Mouse (Mus musculus): ENCODE results near the gene Cfap157. TPM values are rescaled to one million over a fixed set of nuclear protein-coding genes. Genes with fewer than 3 reads are reported as not detected.

Cfap157 gene
- polyA plus RNA-seq, 2 experiments = 0.04 to 0.11 TPM

GRCm38 (mm10) chr2:32798251-32798962 lies 14.2 kb upstream of the Cfap157 start:
- Histone ChIP-seq H3K27ac (replicated peaks; ENCODE audit: low read depth, low read length) (no peak overlapping the region), H3K27me3 (ENCODE audit: control insufficient read depth, insufficient read depth, low read length) (no peaks in the 10 kb centered on the region), H3K4me2 (replicated peaks; ENCODE audit: low read depth, low read length, severe bottlenecking) (no peak overlapping the region), H3K9ac (ENCODE audit: low read depth, low read length, severe bottlenecking) (no peak overlapping the region), H3K4me3 (replicated peaks; ENCODE audit: low read length) (no peak overlapping the region), H3K36me3 (ENCODE audit: control insufficient read depth, insufficient read depth, low read length) (peaks cover 56% of the 10 kb centered on the region), H3K4me1 (ENCODE audit: control insufficient read depth, insufficient read depth, low read length) (no peaks in the 10 kb centered on the region), H3K9me3 (ENCODE audit: control insufficient read depth, low read length) (no peaks in the 10 kb centered on the region)
- WGBS = 61% methylated on average over 10 of the region's 10 CpGs
- TF ChIP-seq POLR2A (IDR thresholded peaks at IDR 0.05; ENCODE audit: borderline replicate concordance, extremely low read depth, insufficient read depth, insufficient read length) = no peak
- no peak for ATAC-seq (ENCODE audit: low FRiP score, low read depth)
- no peak for DNase-seq (ENCODE audit: low spot score)

GRCm38 (mm10) chr2:32795748-32796418 lies 11.7 kb upstream of the Cfap157 start:
- H3K4me1 ChIP-seq (ENCODE audit: control insufficient read depth, insufficient read depth, low read length) = no peaks in the 10 kb centered on the region
- no peaks in the 10 kb centered on the region for H3K9me3 ChIP-seq (ENCODE audit: control insufficient read depth, low read length)
- WGBS = 81% methylated on average over 13 of the region's 13 CpGs
- no peak overlapping the region for H3K4me3 ChIP-seq (replicated peaks; ENCODE audit: low read length)
- ATAC-seq (ENCODE audit: low FRiP score, low read depth) (no peak), DNase-seq (ENCODE audit: low spot score) (no peak)
- H3K4me2 ChIP-seq (replicated peaks; ENCODE audit: low read depth, low read length, severe bottlenecking) = no peak overlapping the region
- no peak overlapping the region for H3K9ac ChIP-seq (ENCODE audit: low read depth, low read length, severe bottlenecking)
- no peak for TF ChIP-seq POLR2A (IDR thresholded peaks at IDR 0.05; ENCODE audit: borderline replicate concordance, extremely low read depth, insufficient read depth, insufficient read length)
- no peak overlapping the region for H3K27ac ChIP-seq (replicated peaks; ENCODE audit: low read depth, low read length)
- H3K27me3 ChIP-seq (ENCODE audit: control insufficient read depth, insufficient read depth, low read length) = no peaks in the 10 kb centered on the region
- H3K36me3 ChIP-seq (ENCODE audit: control insufficient read depth, insufficient read depth, low read length) = peaks cover 61% of the 10 kb centered on the region

GRCm38 (mm10) chr2:32791297-32791696 lies 7.1 kb upstream of the Cfap157 start:
- no peak overlapping the region for H3K9ac ChIP-seq (ENCODE audit: low read depth, low read length, severe bottlenecking)
- no peak for ATAC-seq (ENCODE audit: low FRiP score, low read depth)
- peaks cover 29% of the 10 kb centered on the region for H3K36me3 ChIP-seq (ENCODE audit: control insufficient read depth, insufficient read depth, low read length)
- no peak overlapping the region for H3K27ac ChIP-seq (replicated peaks; ENCODE audit: low read depth, low read length)
- H3K27me3 ChIP-seq (ENCODE audit: control insufficient read depth, insufficient read depth, low read length) = no peaks in the 10 kb centered on the region
- no peaks in the 10 kb centered on the region for H3K9me3 ChIP-seq (ENCODE audit: control insufficient read depth, low read length)
- no peak for DNase-seq (ENCODE audit: low spot score)
- 78% methylated on average over 6 of the region's 6 CpGs for WGBS
- no peaks in the 10 kb centered on the region for H3K4me1 ChIP-seq (ENCODE audit: control insufficient read depth, insufficient read depth, low read length)
- no peak for TF ChIP-seq POLR2A (IDR thresholded peaks at IDR 0.05; ENCODE audit: borderline replicate concordance, extremely low read depth, insufficient read depth, insufficient read length)
- H3K4me2 ChIP-seq (replicated peaks; ENCODE audit: low read depth, low read length, severe bottlenecking) = no peak overlapping the region
- no peak overlapping the region for H3K4me3 ChIP-seq (replicated peaks; ENCODE audit: low read length)

GRCm38 (mm10) chr2:32788581-32788980 lies 4.4 kb upstream of the Cfap157 start:
- 44% methylated on average over 2 of the region's 2 CpGs for WGBS
- H3K4me1 ChIP-seq (ENCODE audit: control insufficient read depth, insufficient read depth, low read length) = peaks cover 6% of the 10 kb centered on the region
- DNase-seq (ENCODE audit: low spot score) = no peak

GRCm38 (mm10) chr2:32787176-32787575 lies 2.9 kb upstream of the Cfap157 start:
- 55% methylated on average over 6 of the region's 6 CpGs for WGBS
- Histone ChIP-seq H3K36me3 (ENCODE audit: control insufficient read depth, insufficient read depth, low read length) (0 out of 2 replicates have a peak, but pooled peaks cover 8% of the 10 kb centered on the region), H3K9ac (ENCODE audit: low read depth, low read length, severe bottlenecking) (no peak overlapping the region), H3K4me1 (ENCODE audit: control insufficient read depth, insufficient read depth, low read length) (peaks cover 6% of the 10 kb centered on the region), H3K27ac (replicated peaks; ENCODE audit: low read depth, low read length) (no peak overlapping the region), H3K9me3 (ENCODE audit: control insufficient read depth, low read length) (no peaks in the 10 kb centered on the region), H3K27me3 (ENCODE audit: control insufficient read depth, insufficient read depth, low read length) (no peaks in the 10 kb centered on the region), H3K4me3 (replicated peaks; ENCODE audit: low read length) (no peak overlapping the region), H3K4me2 (replicated peaks; ENCODE audit: low read depth, low read length, severe bottlenecking) (no peak overlapping the region)
- ATAC-seq (ENCODE audit: low FRiP score, low read depth) (no peak), DNase-seq (ENCODE audit: low spot score) (no peak)
- no peak for TF ChIP-seq POLR2A (IDR thresholded peaks at IDR 0.05; ENCODE audit: borderline replicate concordance, extremely low read depth, insufficient read depth, insufficient read length)

More at GRCm38 (mm10) chr2:32788581-32788980, 4.4 kb upstream of the Cfap157 start:
- no peak overlapping the region for H3K4me2 ChIP-seq (replicated peaks; ENCODE audit: low read depth, low read length, severe bottlenecking)
- ATAC-seq (ENCODE audit: low FRiP score, low read depth) = no peak
- no peaks in the 10 kb centered on the region for H3K27me3 ChIP-seq (ENCODE audit: control insufficient read depth, insufficient read depth, low read length)
- H3K4me3 ChIP-seq (replicated peaks; ENCODE audit: low read length) = no peak overlapping the region
- H3K36me3 ChIP-seq (ENCODE audit: control insufficient read depth, insufficient read depth, low read length) = 0 out of 2 replicates have a peak, but pooled peaks cover 8% of the 10 kb centered on the region
- H3K9me3 ChIP-seq (ENCODE audit: control insufficient read depth, low read length) = no peaks in the 10 kb centered on the region
- H3K9ac ChIP-seq (ENCODE audit: low read depth, low read length, severe bottlenecking) = no peak overlapping the region
- no peak overlapping the region for H3K27ac ChIP-seq (replicated peaks; ENCODE audit: low read depth, low read length)
- no peak for TF ChIP-seq POLR2A (IDR thresholded peaks at IDR 0.05; ENCODE audit: borderline replicate concordance, extremely low read depth, insufficient read depth, insufficient read length)

Data from limb, embryonic 14.5 days (tissue).